ENCODE assay signal across 8 mouse cellular contexts in genomic region chr17:42876001-42876903, GRCm38 (mm10). TPM values are rescaled to one million over a fixed set of nuclear protein-coding genes. Genes with fewer than 3 reads are reported as not detected.
DNase-seq lines count a peak whose midpoint lies in the region; ATAC-seq and TF ChIP-seq lines count a peak whose summit lies in the region.

Gene Cd2ap, minus strand, starts transcription at chr17:42876665.

- under 1% methylated on average over 90 of the region's 94 CpGs for WGBS in heart, embryonic 14.5 days
- under 1% methylated on average over 86 of the region's 94 CpGs for WGBS in liver, embryonic 14.5 days (ENCODE audit: insufficient replicate concordance)
- under 1% methylated on average over 89 of the region's 94 CpGs for WGBS in neural tube, embryonic 11.5 days
- under 1% methylated on average over 79 of the region's 94 CpGs for WGBS in stomach, postnatal 0 days

- no peaks in the 10 kb centered on the region for H3K27me3 ChIP-seq in heart, embryonic 14.5 days (ENCODE audit: control insufficient read depth, insufficient read depth, low read length)
- H3K27me3 ChIP-seq in liver, embryonic 14.5 days (ENCODE audit: control insufficient read depth, insufficient read depth, low read length): no peaks in the 10 kb centered on the region
- H3K27me3 ChIP-seq in neural tube, embryonic 11.5 days (ENCODE audit: control insufficient read depth, insufficient read depth, low read length): no peaks in the 10 kb centered on the region
- H3K27me3 ChIP-seq in stomach, postnatal 0 days (ENCODE audit: control insufficient read depth, insufficient read depth, low read length): no peaks in the 10 kb centered on the region

- DNase-seq in CD4-positive, CD25-positive, alpha-beta regulatory T cell, adult 2 months (ENCODE audit: low read depth, low spot score): peak; percentile 98
- peak; percentile 53 for DNase-seq in fibroblast of lung, adult 2 months (ENCODE audit: low read depth)
- DNase-seq in kidney, postnatal 25 days: peak; percentile 98 to 99
- peak; percentile 80 to 86 (median 81) for DNase-seq in liver, embryonic 14.5 days (ENCODE audit: low read depth in 3 of 3, low spot score in 3 of 3)
- peak; percentile 94 for DNase-seq in neural tube, embryonic 11.5 days (ENCODE audit: low spot score)
- DNase-seq in stomach, postnatal 0 days (ENCODE audit: low spot score): peak; percentile 99

- no peaks in the 10 kb centered on the region for H3K36me3 ChIP-seq in heart, embryonic 14.5 days (ENCODE audit: control insufficient read depth, insufficient read depth, low read length)
- no peaks in the 10 kb centered on the region for H3K36me3 ChIP-seq in liver, embryonic 14.5 days (replicated peaks; ENCODE audit: control insufficient read depth, insufficient read depth, low read depth)
- H3K36me3 ChIP-seq in neural tube, embryonic 11.5 days (ENCODE audit: control insufficient read depth, insufficient read depth, low read length): no peaks in the 10 kb centered on the region
- no peaks in the 10 kb centered on the region for H3K36me3 ChIP-seq in stomach, postnatal 0 days (ENCODE audit: control insufficient read depth, insufficient read depth, low read length)

- H3K4me3 ChIP-seq in brown adipose tissue, adult 24 weeks (ENCODE audit: insufficient read depth, low read depth, low read length): peak within 1 kb of the TSS; percentile 91
- H3K4me3 ChIP-seq in heart, embryonic 14.5 days (ENCODE audit: control insufficient read depth in 1 of 2, insufficient read depth in 1 of 2, low read depth in 1 of 2, low read length in 2 of 2): peak within 1 kb of the TSS; percentile 68 to 73
- H3K4me3 ChIP-seq in liver, embryonic 14.5 days (ENCODE audit: insufficient read depth in 1 of 2, low read depth in 2 of 2, low read length in 2 of 2): peak within 1 kb of the TSS; percentile 73 to 79
- peak within 1 kb of the TSS; percentile 80 for H3K4me3 ChIP-seq in neural tube, embryonic 11.5 days (ENCODE audit: low read depth, low read length)
- peak within 1 kb of the TSS; percentile 93 for H3K4me3 ChIP-seq in stomach, postnatal 0 days (ENCODE audit: low read depth, low read length)

- no peak for TF ChIP-seq CTCF in liver, embryonic 14.5 days (IDR thresholded peaks at IDR 0.05; ENCODE audit: low read depth)
- peak; percentile 6; the same call in 1 of the 2 replicates for TF ChIP-seq CTCF in stomach, postnatal 0 days (IDR thresholded peaks at IDR 0.05; ENCODE audit: low read depth)

- H3K9ac ChIP-seq in heart, embryonic 14.5 days (ENCODE audit: low read length): peak within 1 kb of the TSS; percentile 92
- peak within 1 kb of the TSS; percentile 78 for H3K9ac ChIP-seq in liver, embryonic 14.5 days (replicated peaks)
- peak within 1 kb of the TSS; percentile 92 for H3K9ac ChIP-seq in neural tube, embryonic 11.5 days (ENCODE audit: low read length)
- peak within 1 kb of the TSS; percentile 98 for H3K9ac ChIP-seq in stomach, postnatal 0 days (ENCODE audit: low read length)

- ATAC-seq in heart, embryonic 14.5 days (ENCODE audit: insufficient number of reproducible peaks, insufficient read depth, low FRiP score, low read depth): peak; percentile 90
- ATAC-seq in liver, embryonic 14.5 days (ENCODE audit: insufficient read depth): peak; percentile 95
- ATAC-seq in neural tube, embryonic 11.5 days (ENCODE audit: insufficient read depth, low FRiP score, low TSS enrichment): peak; percentile 97
- peak; percentile 96 for ATAC-seq in stomach, postnatal 0 days (ENCODE audit: low FRiP score, low TSS enrichment)

- H3K9me3 ChIP-seq in heart, embryonic 14.5 days (ENCODE audit: control insufficient read depth, low read length): no peaks in the 10 kb centered on the region
- no peaks in the 10 kb centered on the region for H3K9me3 ChIP-seq in liver, embryonic 14.5 days (ENCODE audit: control insufficient read depth, low read length)
- no peaks in the 10 kb centered on the region for H3K9me3 ChIP-seq in neural tube, embryonic 11.5 days (ENCODE audit: control insufficient read depth, low read length)
- H3K9me3 ChIP-seq in stomach, postnatal 0 days (ENCODE audit: control insufficient read depth, low read length): no peaks in the 10 kb centered on the region

- peaks cover 4% of the 10 kb centered on the region; the same call in 1 of the 2 replicates for H3K4me1 ChIP-seq in brown adipose tissue, adult 24 weeks (ENCODE audit: control insufficient read depth, insufficient read depth, insufficient read length, low read length)
- peaks cover 2 to 22% of the 10 kb centered on the region in 2 experiments; a peak in 3 of 4 replicates for H3K4me1 ChIP-seq in heart, embryonic 14.5 days (ENCODE audit: control insufficient read depth in 2 of 2, insufficient read depth in 2 of 2, low read length in 2 of 2)
- H3K4me1 ChIP-seq in liver, embryonic 14.5 days (replicated peaks; ENCODE audit: control insufficient read depth in 2 of 2, insufficient read depth in 2 of 2, low read length in 1 of 2): peaks cover 5 to 13% of the 10 kb centered on the region in 2 experiments; a peak in 3 of 4 replicates
- H3K4me1 ChIP-seq in neural tube, embryonic 11.5 days (ENCODE audit: control insufficient read depth, insufficient read depth, low read length): peaks cover 4% of the 10 kb centered on the region; the same call in 1 of the 2 replicates
- no peaks in the 10 kb centered on the region for H3K4me1 ChIP-seq in stomach, postnatal 0 days (replicated peaks; ENCODE audit: control insufficient read depth, insufficient read depth)

- H3K4me2 ChIP-seq in heart, embryonic 14.5 days (ENCODE audit: low read length): peak within 1 kb of the TSS; percentile 82
- peak within 1 kb of the TSS; percentile 91 for H3K4me2 ChIP-seq in liver, embryonic 14.5 days (ENCODE audit: low read depth)
- H3K4me2 ChIP-seq in neural tube, embryonic 11.5 days (ENCODE audit: low read depth): peak within 1 kb of the TSS; percentile 77
- peak within 1 kb of the TSS; percentile 76 for H3K4me2 ChIP-seq in stomach, postnatal 0 days (replicated peaks; ENCODE audit: low read depth)

- H3K27ac ChIP-seq in brown adipose tissue, adult 24 weeks (replicated peaks; ENCODE audit: low read depth, low read length): peak within 1 kb of the TSS; percentile 69
- peak within 1 kb of the TSS; percentile 72 to 91 for H3K27ac ChIP-seq in heart, embryonic 14.5 days (replicated peaks in 1 of 2; ENCODE audit: control insufficient read depth in 1 of 2, insufficient read depth in 1 of 2, low read depth in 2 of 2, low read length in 2 of 2)
- peak within 1 kb of the TSS; percentile 9; the same call in 1 of the 2 replicates for H3K27ac ChIP-seq in liver, embryonic 14.5 days
- peak within 1 kb of the TSS; percentile 87 for H3K27ac ChIP-seq in neural tube, embryonic 11.5 days (ENCODE audit: low read depth, low read length)
- peak within 1 kb of the TSS; percentile 99 for H3K27ac ChIP-seq in stomach, postnatal 0 days (replicated peaks)

- TF ChIP-seq EP300 in liver, embryonic 14.5 days (IDR thresholded peaks at IDR 0.05; ENCODE audit: low read depth): peak; percentile 47
- TF ChIP-seq EP300 in stomach, postnatal 0 days (optimal IDR thresholded peaks at IDR 0.05): peak; percentile 88

RNA-seq across cellular contexts. Expression of gene Cd2ap, which starts in this region (rescaled TPM):
- polyA plus RNA-seq in brown adipose tissue, adult 24 weeks (2012; ENCODE audit: insufficient read depth, insufficient read length, missing spikeins): 14.1 and 19.1 TPM in 2 replicates
- polyA plus RNA-seq in heart, embryonic 14.5 days (2014; fragmentation: Nextera tagmentation; extraction: Ambion mirVana): 24.2 and 26.1 TPM in 2 replicates
- 4.9 and 8.6 TPM in 2 replicates for polyA plus RNA-seq in liver, embryonic 14.5 days (2012; rRNA removed)
- polyA plus RNA-seq in liver, embryonic 14.5 days (2014; fragmentation: Nextera tagmentation; extraction: Ambion mirVana): 8.3 and 10.2 TPM in 2 replicates
- polyA plus RNA-seq in neural tube, embryonic 11.5 days (2014; fragmentation: Nextera tagmentation; extraction: Ambion mirVana): 12.7 and 13.0 TPM in 2 replicates
- 26.3 and 29.4 TPM in 2 replicates for polyA plus RNA-seq in stomach, postnatal 0 days (2015; fragmentation: Nextera tagmentation; extraction: Ambion mirVana)

Comparison
In these comparisons a context has a peak if more than half of its experiments do, and no peak if none do; other contexts are left out.
1. Peak in every context shown above with its lines: DNase-seq, ATAC-seq, H3K4me3 ChIP-seq and H3K27ac ChIP-seq.
2. H3K27ac ChIP-seq: peak in every context shown above with its lines; median percentile 99 in stomach, postnatal 0 days; 87 in neural tube, embryonic 11.5 days; 82 in heart, embryonic 14.5 days; 69 in brown adipose tissue, adult 24 weeks; 9 in liver, embryonic 14.5 days.